Mouse (Mus musculus) left cerebral cortex, postnatal 4 days (tissue): ENCODE data around the gene Tulp2. TPM values are rescaled to one million over a fixed set of nuclear protein-coding genes. Genes with fewer than 3 reads are reported as not detected.

Experiments
- DNase-seq: peaks from one replicate; pipeline ENCODE4 v3.0.0-alpha.2; 2022
- intact Hi-C: fragments of 180-260 bp; cut with DNase I; formaldehyde crosslinking; loops from one replicate; pipeline ENCODE4 v1.15.1; 2025
- microRNA-seq: library from miRNA; unstranded; fragments of <30 nt; microRNA quantifications from one replicate; pipeline ENCODE4 v1.2.0, GENCODE M21; 2022
- total RNA-seq, 2 experiments: library from RNA; stranded (reverse); gene quantifications; 2 replicates each; pipeline ENCODE4 v1.2.3; 2021

Tulp2 gene
- total RNA-seq, 2 experiments from 2014 or later, result 0.22 to 0.24 TPM

- intact Hi-C loops, result no loop called here
Observed at GRCm38 (mm10) chr7:45571966-45572365, 90.3 kb downstream of the Tulp2 start.

More at GRCm38 (mm10) chr7:45571966-45572365, 90.3 kb downstream of the Tulp2 start:
- DNase-seq, result no peak

Small RNAs within 50 kb of the gene (microRNA-seq; reads per million reads assigned to microRNA genes)
- not detected for gene Gm22133

Other genes with a start within 250 kb of the Tulp2 start
- 1 to 10 TPM; 2.5 to 2.6 TPM for gene Cd37, start 242.8 kb upstream of the Tulp2 start, total RNA-seq
- 1 to 10 TPM; 1.2 to 1.8 TPM for gene Slc6a16, start 240.8 kb upstream of the Tulp2 start, total RNA-seq
- gene Slc6a21, start 204.4 kb upstream of the Tulp2 start, total RNA-seq, result not detected
- gene Trpm4, start 148.1 kb upstream of the Tulp2 start, total RNA-seq, result 10 to 100 TPM; 32.1 to 33.8 TPM
- gene Hrc, start 146.6 kb upstream of the Tulp2 start, total RNA-seq, result under 1 TPM; 0.36 to 0.38 TPM
- 100 to 1,000 TPM; 106 to 108 TPM for gene Ppfia3, start 114.9 kb upstream of the Tulp2 start, total RNA-seq
- gene Lin7b, start 111.3 kb upstream of the Tulp2 start, total RNA-seq, result 10 to 100 TPM; 60.4 to 68.3 TPM
- gene Snrnp70, start 86.1 kb upstream of the Tulp2 start, total RNA-seq, result 100 to 1,000 TPM; 453 to 460 TPM
- gene Kcna7, start 76.2 kb upstream of the Tulp2 start, total RNA-seq, result under 1 TPM in 1 of 2 experiments, not detected in 1; 0.16 TPM
- under 1 TPM in 1 of 2 experiments, not detected in 1; 0.30 TPM for gene Ntf5, start 68.2 kb upstream of the Tulp2 start, total RNA-seq
- not detected for gene Lhb, start 61.1 kb upstream of the Tulp2 start, total RNA-seq
- gene Gys1, start 47.0 kb upstream of the Tulp2 start, total RNA-seq, result 10 to 100 TPM; 17.8 to 18.7 TPM
- 10 to 100 TPM; 54.2 to 60.3 TPM for gene Ruvbl2, start 43.8 kb upstream of the Tulp2 start, total RNA-seq
- gene Ftl1, start 22.0 kb upstream of the Tulp2 start, total RNA-seq, result 100 to 1,000 TPM; 708 to 725 TPM
- 100 to 1,000 TPM; 116 to 119 TPM for gene Bax, start 15.0 kb upstream of the Tulp2 start, total RNA-seq
- gene Gm45808, start 4.9 kb downstream of the Tulp2 start, total RNA-seq, result not detected
- gene Dhdh, start 6.9 kb downstream of the Tulp2 start, total RNA-seq, result 1 to 10 TPM; 2.6 to 3.2 TPM
- 100 to 1,000 TPM; 110 to 116 TPM for gene Nucb1, start 28.5 kb downstream of the Tulp2 start, total RNA-seq
- gene Ppp1r15a, start 44.4 kb downstream of the Tulp2 start, total RNA-seq, result 10 to 100 TPM; 19.0 to 24.6 TPM
- 1 to 10 TPM in 1 of 2 experiments, under 1 TPM in 1; 0.90 to 2.7 TPM for gene Plekha4, start 44.5 kb downstream of the Tulp2 start, total RNA-seq
- gene Hsd17b14, start 73.0 kb downstream of the Tulp2 start, total RNA-seq, result not detected
- gene Bcat2, start 88.3 kb downstream of the Tulp2 start, total RNA-seq, result 10 to 100 TPM; 22.9 to 25.3 TPM
- not detected for gene Fgf21, start 133.6 kb downstream of the Tulp2 start, total RNA-seq
- under 1 TPM in 1 of 2 experiments, not detected in 1; 0.14 TPM for gene Fut1, start 135.4 kb downstream of the Tulp2 start, total RNA-seq
- under 1 TPM in 1 of 2 experiments, not detected in 1; 0.20 TPM for gene Izumo1, start 139.9 kb downstream of the Tulp2 start, total RNA-seq
- gene Rasip1, start 145.6 kb downstream of the Tulp2 start, total RNA-seq, result 10 to 100 TPM; 23.5 to 25.1 TPM
- gene Mamstr, start 158.1 kb downstream of the Tulp2 start, total RNA-seq, result 1 to 10 TPM; 1.7 to 2.6 TPM
- not detected for gene Fut2, start 184.5 kb downstream of the Tulp2 start, total RNA-seq
- under 1 TPM in 1 of 2 experiments, not detected in 1; 0.34 TPM for gene Ntn5, start 202.1 kb downstream of the Tulp2 start, total RNA-seq
- under 1 TPM; 0.18 to 0.20 TPM for gene Sec1, start 212.5 kb downstream of the Tulp2 start, total RNA-seq
- gene Car11, start 218.0 kb downstream of the Tulp2 start, total RNA-seq, result 100 to 1,000 TPM; 136 to 144 TPM
- gene Dbp, start 223.2 kb downstream of the Tulp2 start, total RNA-seq, result 10 to 100 TPM; 19.1 to 22.2 TPM
- 100 to 1,000 TPM; 640 to 672 TPM for gene Rpl18, start 233.6 kb downstream of the Tulp2 start, total RNA-seq
- 10 to 100 TPM; 23.6 to 24.6 TPM for gene Sphk2, start 236.1 kb downstream of the Tulp2 start, total RNA-seq
- gene Fam83e, start 239.3 kb downstream of the Tulp2 start, total RNA-seq, result 1 to 10 TPM in 1 of 2 experiments, under 1 TPM in 1; 0.62 to 1.1 TPM
- gene Spaca4, start 243.9 kb downstream of the Tulp2 start, total RNA-seq, result not detected